Mouse (Mus musculus): ENCODE data around the gene Mknk1. TPM values are rescaled to one million over a fixed set of nuclear protein-coding genes. Genes with fewer than 3 reads are reported as not detected.

Gene Mknk1
- polyA plus RNA-seq, 1 experiment from 2014 or later, result 24.5 TPM

DNA sequence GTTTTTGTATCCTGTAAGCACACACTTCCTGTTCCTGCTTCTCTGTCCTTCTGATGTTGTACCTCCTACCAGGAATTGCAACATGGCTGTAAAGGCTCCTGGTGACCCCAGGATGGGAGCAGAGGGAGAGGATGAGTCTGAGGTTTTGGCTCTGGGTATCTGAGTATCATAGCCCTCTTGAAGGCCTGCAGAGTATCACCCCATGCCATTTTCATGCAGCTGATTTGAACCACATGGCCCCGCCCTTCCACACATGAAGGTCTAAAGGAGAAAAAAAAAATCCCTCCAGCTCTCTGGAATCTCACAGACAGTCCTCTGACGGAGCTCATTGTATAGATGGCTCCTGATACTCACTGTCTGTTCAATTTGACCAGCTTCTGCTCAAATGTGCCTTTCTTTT is 11.1 kb downstream of the Mknk1 start:
- H3K27ac ChIP-seq (ENCODE audit: low read length), result no peak overlapping the region
- WGBS, result 88% methylated on average over 2 of the region's 2 CpGs
- H3K4me2 ChIP-seq (ENCODE audit: low read length), result no peak overlapping the region

DNA sequence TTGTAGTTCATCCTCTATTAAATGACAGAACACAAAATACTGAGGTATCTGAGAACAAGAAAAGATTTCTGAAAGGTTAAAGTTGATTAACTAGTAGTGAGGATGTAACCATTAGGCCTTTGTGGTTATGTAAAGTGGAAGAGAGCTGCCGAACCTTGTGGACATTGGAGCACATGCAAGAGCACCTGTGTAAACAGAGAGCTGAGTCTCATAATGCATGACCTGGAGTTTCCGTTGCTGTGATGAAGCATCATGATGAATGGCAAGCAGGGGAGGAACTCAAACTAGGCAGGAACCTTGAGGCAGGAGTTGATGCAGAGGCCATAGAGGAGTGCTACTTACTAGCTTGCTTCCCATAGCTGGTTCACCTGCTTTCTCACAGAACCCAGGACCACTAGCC is 11.6 kb downstream of the Mknk1 start:
- H3K4me3 ChIP-seq (ENCODE audit: low read depth, low read length), result no peak overlapping the region
- H3K9me3 ChIP-seq (replicated peaks; ENCODE audit: control insufficient read depth, low read length, poor library complexity, severe bottlenecking), result no peaks in the 10 kb centered on the region
- WGBS, result 66% methylated on average over 2 of the region's 2 CpGs
- no peak overlapping the region for H3K4me2 ChIP-seq (ENCODE audit: low read length)
- no peak overlapping the region for H3K27ac ChIP-seq (ENCODE audit: low read length)
- peaks cover 8% of the 10 kb centered on the region for H3K4me1 ChIP-seq (ENCODE audit: control insufficient read depth, insufficient read depth, low read length)
- no peak overlapping the region for H3K9ac ChIP-seq (ENCODE audit: low read depth, low read length)
- no peaks in the 10 kb centered on the region for H3K27me3 ChIP-seq (ENCODE audit: control insufficient read depth, insufficient read depth, low read depth, low read length)
- no peaks in the 10 kb centered on the region for H3K36me3 ChIP-seq (ENCODE audit: control insufficient read depth, insufficient read depth, low read length)
- no peak for ATAC-seq

More for the DNA sequence above, 11.1 kb downstream of the Mknk1 start:
- Histone ChIP-seq H3K4me3 (ENCODE audit: low read depth, low read length) (no peak overlapping the region), H3K9me3 (replicated peaks; ENCODE audit: control insufficient read depth, low read length, poor library complexity, severe bottlenecking) (no peaks in the 10 kb centered on the region), H3K9ac (ENCODE audit: low read depth, low read length) (no peak overlapping the region), H3K4me1 (ENCODE audit: control insufficient read depth, insufficient read depth, low read length) (peaks cover 3% of the 10 kb centered on the region), H3K27me3 (ENCODE audit: control insufficient read depth, insufficient read depth, low read depth, low read length) (no peaks in the 10 kb centered on the region), H3K36me3 (ENCODE audit: control insufficient read depth, insufficient read depth, low read length) (no peaks in the 10 kb centered on the region)
- no peak for ATAC-seq

DNA sequence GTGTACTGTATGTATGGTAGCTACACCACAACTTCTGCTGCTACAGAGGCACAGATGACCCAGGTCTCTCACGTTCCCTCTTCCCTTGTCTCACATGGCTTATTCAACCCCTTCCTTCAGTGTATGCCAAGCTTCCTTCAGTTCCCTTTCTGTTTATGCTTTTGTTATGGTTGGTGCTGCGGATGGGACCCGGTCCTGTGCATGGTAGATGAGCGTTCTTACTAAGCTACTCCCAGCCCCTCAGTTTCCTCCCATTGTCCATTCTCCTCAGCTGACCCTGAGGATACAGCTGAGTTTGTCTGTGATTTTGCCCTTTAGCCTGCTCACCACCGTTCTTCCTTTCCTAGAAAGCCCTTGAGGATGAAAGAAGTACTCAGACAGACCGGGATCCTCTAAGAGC is 12.6 kb downstream of the Mknk1 start:
- Histone ChIP-seq H3K36me3 (ENCODE audit: control insufficient read depth, insufficient read depth, low read length) (no peaks in the 10 kb centered on the region), H3K27ac (ENCODE audit: low read length) (no peak overlapping the region), H3K4me2 (ENCODE audit: low read length) (no peak overlapping the region), H3K4me1 (ENCODE audit: control insufficient read depth, insufficient read depth, low read length) (peaks cover 18% of the 10 kb centered on the region), H3K27me3 (ENCODE audit: control insufficient read depth, insufficient read depth, low read depth, low read length) (no peaks in the 10 kb centered on the region), H3K9ac (ENCODE audit: low read depth, low read length) (no peak overlapping the region), H3K9me3 (replicated peaks; ENCODE audit: control insufficient read depth, low read length, poor library complexity, severe bottlenecking) (no peaks in the 10 kb centered on the region), H3K4me3 (ENCODE audit: low read depth, low read length) (no peak overlapping the region)
- 86% methylated on average over 6 of the region's 6 CpGs for WGBS
- ATAC-seq, result no peak

DNA sequence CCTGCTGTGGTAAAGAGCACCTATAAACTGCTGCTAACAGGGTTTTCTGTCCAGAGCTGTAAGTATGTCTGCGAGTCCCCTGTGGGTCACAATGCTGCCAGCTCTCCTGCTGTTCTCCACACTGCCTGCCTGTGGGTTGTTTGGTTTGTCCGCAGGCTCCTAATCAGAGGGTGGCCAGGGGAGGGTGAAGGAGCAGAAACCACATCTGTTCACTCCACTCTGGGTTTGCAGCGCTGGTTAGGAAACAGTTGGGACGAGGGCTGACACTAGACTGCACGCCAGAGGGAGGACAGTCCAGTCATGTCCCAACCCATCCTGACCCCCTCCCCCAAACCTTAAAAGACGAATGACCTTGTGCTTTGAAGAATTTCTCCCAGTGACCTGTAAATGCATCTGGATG is 16.1 kb downstream of the Mknk1 start:
- Histone ChIP-seq H3K9ac (ENCODE audit: low read depth, low read length) (0 out of 2 replicates have a peak overlapping the region, but pooled peaks have one; percentile 4), H3K27ac (ENCODE audit: low read length) (peak overlapping the region; percentile 73)

DNA sequence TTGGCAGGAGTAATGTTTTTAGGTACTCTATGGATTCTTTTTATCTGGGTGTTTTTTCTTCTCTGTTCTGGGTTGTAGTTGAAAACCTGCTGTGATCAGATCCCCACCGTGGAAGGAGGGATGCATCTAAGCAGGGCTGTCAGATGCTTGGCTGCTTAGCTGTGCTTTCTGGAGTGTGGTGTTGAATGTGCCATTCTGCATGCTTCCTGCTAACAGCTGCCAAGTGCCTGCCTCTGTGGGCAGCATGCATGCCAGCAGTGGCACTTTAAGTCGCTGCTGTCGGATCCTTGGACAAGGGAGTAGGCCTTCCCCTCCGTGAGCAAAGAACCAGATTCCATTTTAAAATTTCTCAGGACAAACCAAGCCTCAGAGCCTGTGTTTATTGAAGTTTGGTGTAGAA is 16.6 kb downstream of the Mknk1 start:
- H3K9me3 ChIP-seq (replicated peaks; ENCODE audit: control insufficient read depth, low read length, poor library complexity, severe bottlenecking), result no peaks in the 10 kb centered on the region
- 0 out of 2 replicates have a peak overlapping the region, but pooled peaks have one; percentile 4 for H3K9ac ChIP-seq (ENCODE audit: low read depth, low read length)
- H3K4me1 ChIP-seq (ENCODE audit: control insufficient read depth, insufficient read depth, low read length), result peaks cover 22% of the 10 kb centered on the region
- H3K36me3 ChIP-seq (ENCODE audit: control insufficient read depth, insufficient read depth, low read length), result no peaks in the 10 kb centered on the region
- WGBS, result 30% methylated on average over 4 of the region's 4 CpGs
- no peak overlapping the region for H3K4me3 ChIP-seq (ENCODE audit: low read depth, low read length)
- no peaks in the 10 kb centered on the region for H3K27me3 ChIP-seq (ENCODE audit: control insufficient read depth, insufficient read depth, low read depth, low read length)
- H3K27ac ChIP-seq (ENCODE audit: low read length), result peak overlapping the region; percentile 73
- no peak overlapping the region for H3K4me2 ChIP-seq (ENCODE audit: low read length)
- ATAC-seq, result peak; percentile 46

More for the DNA sequence above, 16.1 kb downstream of the Mknk1 start:
- H3K4me1 ChIP-seq (ENCODE audit: control insufficient read depth, insufficient read depth, low read length), result peaks cover 22% of the 10 kb centered on the region
- no peak overlapping the region for H3K4me3 ChIP-seq (ENCODE audit: low read depth, low read length)
- no peaks in the 10 kb centered on the region for H3K9me3 ChIP-seq (replicated peaks; ENCODE audit: control insufficient read depth, low read length, poor library complexity, severe bottlenecking)
- H3K36me3 ChIP-seq (ENCODE audit: control insufficient read depth, insufficient read depth, low read length), result no peaks in the 10 kb centered on the region
- H3K27me3 ChIP-seq (ENCODE audit: control insufficient read depth, insufficient read depth, low read depth, low read length), result no peaks in the 10 kb centered on the region
- no peak overlapping the region for H3K4me2 ChIP-seq (ENCODE audit: low read length)
- WGBS, result 52% methylated on average over 6 of the region's 6 CpGs
- no peak for ATAC-seq

DNA sequence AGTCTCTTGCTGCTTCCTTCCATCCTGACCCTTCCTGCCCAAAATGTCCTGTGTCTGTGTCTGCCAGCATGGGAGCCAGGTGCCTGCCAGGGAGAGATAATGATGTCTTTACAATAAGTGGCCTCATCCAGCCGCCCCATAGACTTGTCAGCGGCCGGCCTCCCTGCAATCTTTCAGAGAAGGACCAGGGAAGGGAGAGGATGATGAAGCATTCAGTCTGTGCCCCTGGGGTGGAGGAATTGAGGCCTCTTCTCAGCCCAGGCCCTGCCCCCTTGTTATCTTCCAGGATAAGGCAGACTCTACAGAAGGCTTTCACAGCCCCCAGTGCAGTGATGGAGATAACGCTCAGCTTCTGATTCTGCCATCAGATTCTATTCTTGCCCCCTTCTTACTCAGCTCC is 17.3 kb downstream of the Mknk1 start:
- Histone ChIP-seq H3K4me2 (ENCODE audit: low read length) (no peak overlapping the region), H3K27ac (ENCODE audit: low read length) (peak overlapping the region; percentile 73), H3K36me3 (ENCODE audit: control insufficient read depth, insufficient read depth, low read length) (no peaks in the 10 kb centered on the region), H3K27me3 (ENCODE audit: control insufficient read depth, insufficient read depth, low read depth, low read length) (no peaks in the 10 kb centered on the region), H3K4me3 (ENCODE audit: low read depth, low read length) (no peak overlapping the region), H3K9me3 (replicated peaks; ENCODE audit: control insufficient read depth, low read length, poor library complexity, severe bottlenecking) (no peaks in the 10 kb centered on the region), H3K9ac (ENCODE audit: low read depth, low read length) (peak overlapping the region; percentile 37; the same call in 1 of the 2 replicates), H3K4me1 (ENCODE audit: control insufficient read depth, insufficient read depth, low read length) (peaks cover 22% of the 10 kb centered on the region)
- WGBS, result 26% methylated on average over 4 of the region's 4 CpGs
- peak; percentile 8; the same call in 1 of the 2 replicates for ATAC-seq

DNA sequence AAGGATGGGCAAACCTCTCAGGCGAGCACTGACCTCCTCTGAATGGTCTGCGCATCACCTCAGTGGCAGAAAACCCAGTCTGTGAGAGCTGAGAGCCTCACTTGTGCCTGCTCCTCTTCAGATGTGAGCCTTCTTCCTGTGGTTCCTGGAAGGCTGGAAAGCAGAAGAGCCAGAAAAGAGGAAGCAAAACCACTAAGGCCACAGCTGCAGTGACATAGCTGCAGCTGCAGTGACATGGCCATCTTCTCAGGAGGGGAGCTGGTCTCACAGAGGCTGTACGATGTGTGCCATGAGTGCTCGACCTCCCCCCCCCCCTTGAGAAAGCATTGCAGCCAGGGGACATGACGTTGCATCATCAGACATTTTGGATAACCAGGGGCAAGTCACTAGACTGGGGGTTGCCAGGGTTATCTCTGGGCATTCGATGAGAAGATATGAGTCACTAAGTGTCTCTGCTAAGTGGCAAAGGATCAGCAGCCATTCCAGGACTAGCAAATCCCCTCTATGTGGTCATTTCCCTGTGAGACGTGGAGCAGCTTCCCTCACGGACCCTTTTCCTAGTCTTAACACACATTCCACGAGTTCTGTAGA is 18.4 kb downstream of the Mknk1 start:
- no peak overlapping the region for H3K4me3 ChIP-seq (ENCODE audit: low read depth, low read length)
- H3K27me3 ChIP-seq (ENCODE audit: control insufficient read depth, insufficient read depth, low read depth, low read length), result no peaks in the 10 kb centered on the region
- peaks cover 22% of the 10 kb centered on the region for H3K4me1 ChIP-seq (ENCODE audit: control insufficient read depth, insufficient read depth, low read length)
- no peak overlapping the region for H3K27ac ChIP-seq (ENCODE audit: low read length)
- H3K36me3 ChIP-seq (ENCODE audit: control insufficient read depth, insufficient read depth, low read length), result no peaks in the 10 kb centered on the region
- no peak overlapping the region for H3K4me2 ChIP-seq (ENCODE audit: low read length)
- no peak overlapping the region for H3K9ac ChIP-seq (ENCODE audit: low read depth, low read length)
- no peaks in the 10 kb centered on the region for H3K9me3 ChIP-seq (replicated peaks; ENCODE audit: control insufficient read depth, low read length, poor library complexity, severe bottlenecking)
- ATAC-seq, result no peak
- WGBS, result 76% methylated on average over 9 of the region's 9 CpGs

DNA sequence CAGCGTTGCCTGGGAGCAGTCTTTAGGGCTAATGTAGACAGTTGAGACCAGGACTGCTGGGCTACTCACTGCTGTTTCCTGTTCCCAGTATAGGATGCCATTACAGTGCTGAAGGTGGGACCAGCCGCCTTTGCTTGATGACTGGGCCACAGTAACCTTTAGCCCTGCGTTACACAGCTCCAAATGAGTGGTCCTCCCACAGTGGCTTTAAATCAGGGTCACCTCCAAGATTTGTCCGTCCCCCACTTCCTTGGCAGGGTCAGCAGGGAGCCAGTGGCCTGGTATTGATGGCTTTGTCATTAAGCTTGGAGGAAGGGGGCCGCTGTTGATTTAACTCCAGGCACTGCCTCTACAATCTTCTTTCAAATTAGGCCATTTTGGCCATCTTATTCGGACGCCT is 24.4 kb downstream of the Mknk1 start:
- no peaks in the 10 kb centered on the region for H3K9me3 ChIP-seq (replicated peaks; ENCODE audit: control insufficient read depth, low read length, poor library complexity, severe bottlenecking)
- WGBS, result 71% methylated on average over 7 of the region's 7 CpGs

DNA sequence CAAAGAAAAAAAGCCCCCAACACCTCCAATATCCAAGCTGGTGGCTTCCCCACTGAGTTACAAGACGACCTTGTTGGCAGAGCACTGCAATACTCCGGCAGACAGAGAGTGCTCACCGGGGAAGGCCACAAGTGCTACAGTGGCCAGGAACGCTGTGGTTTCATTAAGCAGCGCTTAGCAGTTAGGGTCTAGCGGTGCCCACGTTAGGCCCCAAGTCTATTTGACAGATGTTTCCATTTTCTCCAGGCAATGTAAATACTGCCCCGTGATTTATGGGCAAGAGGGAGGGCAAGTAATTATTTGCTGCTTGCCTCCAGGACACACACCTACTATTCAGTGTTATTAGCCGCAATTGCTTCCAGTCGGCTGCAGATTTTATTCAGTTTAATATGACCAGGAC is 24.9 kb downstream of the Mknk1 start:
- Histone ChIP-seq H3K4me2 (ENCODE audit: low read length) (no peak overlapping the region), H3K36me3 (ENCODE audit: control insufficient read depth, insufficient read depth, low read length) (no peaks in the 10 kb centered on the region), H3K9me3 (replicated peaks; ENCODE audit: control insufficient read depth, low read length, poor library complexity, severe bottlenecking) (no peaks in the 10 kb centered on the region), H3K27me3 (ENCODE audit: control insufficient read depth, insufficient read depth, low read depth, low read length) (no peaks in the 10 kb centered on the region), H3K9ac (ENCODE audit: low read depth, low read length) (no peak overlapping the region), H3K4me3 (ENCODE audit: low read depth, low read length) (no peak overlapping the region), H3K4me1 (ENCODE audit: control insufficient read depth, insufficient read depth, low read length) (no peaks in the 10 kb centered on the region; the same call in 1 of the 2 replicates), H3K27ac (ENCODE audit: low read length) (no peak overlapping the region)
- no peak for ATAC-seq
- WGBS, result 49% methylated on average over 10 of the region's 10 CpGs

More for the DNA sequence above, 24.4 kb downstream of the Mknk1 start:
- Histone ChIP-seq H3K9ac (ENCODE audit: low read depth, low read length) (no peak overlapping the region), H3K4me1 (ENCODE audit: control insufficient read depth, insufficient read depth, low read length) (no peaks in the 10 kb centered on the region), H3K4me3 (ENCODE audit: low read depth, low read length) (no peak overlapping the region), H3K27me3 (ENCODE audit: control insufficient read depth, insufficient read depth, low read depth, low read length) (no peaks in the 10 kb centered on the region), H3K36me3 (ENCODE audit: control insufficient read depth, insufficient read depth, low read length) (no peaks in the 10 kb centered on the region), H3K27ac (ENCODE audit: low read length) (no peak overlapping the region), H3K4me2 (ENCODE audit: low read length) (no peak overlapping the region)
- no peak for ATAC-seq
